Mouse (Mus musculus) layer of hippocampus, adult 18-20 months (tissue): ENCODE measurements around the gene Hoxd11. TPM values are rescaled to one million over a fixed set of nuclear protein-coding genes. Genes with fewer than 3 reads are reported as not detected.

Source experiments
- DNase-seq, 2 experiments: peaks; one replicate each; pipeline ENCODE4 v3.0.0; 2022; ENCODE audit warnings: low spot score in 2 of 2
- total RNA-seq, 2 experiments: library from RNA; stranded (reverse); gene quantifications; 2 replicates each; pipeline ENCODE4 v1.2.3; 2021

Hoxd11 gene
- total RNA-seq, 2 experiments from 2014 or later, result not detected

DNA sequence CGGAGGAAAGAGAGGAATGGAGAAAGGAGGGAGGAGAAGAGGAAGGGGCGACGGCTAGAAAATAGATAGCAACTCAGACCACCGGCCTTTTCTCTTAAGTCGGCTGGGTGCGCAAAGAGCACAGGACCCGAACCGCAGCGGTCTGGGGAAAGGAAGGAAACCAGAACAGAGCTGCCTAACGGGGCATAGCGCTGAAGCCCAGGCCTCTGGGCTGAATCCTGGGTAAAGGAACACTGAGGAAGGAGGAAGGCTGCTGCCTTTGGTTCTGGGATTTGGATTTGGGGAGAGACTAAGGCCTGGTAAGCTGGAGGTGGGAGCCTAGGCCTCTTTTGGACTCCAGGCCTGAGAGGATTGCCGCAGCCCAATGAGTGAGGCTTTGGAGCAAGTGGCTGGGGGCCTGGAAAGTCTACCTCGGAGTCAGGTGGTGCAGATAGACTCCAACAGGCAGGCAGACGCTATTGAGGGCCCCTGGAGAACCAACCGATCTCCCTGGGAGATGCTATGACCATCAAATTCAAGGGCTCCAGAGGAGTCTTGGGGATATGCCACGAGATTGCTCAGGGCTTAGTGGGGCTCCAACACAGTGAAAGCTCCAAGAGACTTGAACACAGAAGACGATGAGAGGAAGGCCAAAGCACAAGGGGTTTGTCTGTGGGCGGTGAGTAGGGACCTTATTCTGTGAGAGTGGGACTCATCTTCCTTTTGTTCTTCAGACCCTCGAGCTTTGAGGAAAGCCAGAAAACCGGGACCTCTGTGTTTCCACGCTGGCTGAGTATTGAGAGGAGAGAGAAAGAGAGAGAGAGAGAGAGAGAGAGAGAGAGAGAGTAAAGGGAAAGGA lies 1.4 kb downstream of the Hoxd11 start:
- DNase-seq, result no peak

DNA sequence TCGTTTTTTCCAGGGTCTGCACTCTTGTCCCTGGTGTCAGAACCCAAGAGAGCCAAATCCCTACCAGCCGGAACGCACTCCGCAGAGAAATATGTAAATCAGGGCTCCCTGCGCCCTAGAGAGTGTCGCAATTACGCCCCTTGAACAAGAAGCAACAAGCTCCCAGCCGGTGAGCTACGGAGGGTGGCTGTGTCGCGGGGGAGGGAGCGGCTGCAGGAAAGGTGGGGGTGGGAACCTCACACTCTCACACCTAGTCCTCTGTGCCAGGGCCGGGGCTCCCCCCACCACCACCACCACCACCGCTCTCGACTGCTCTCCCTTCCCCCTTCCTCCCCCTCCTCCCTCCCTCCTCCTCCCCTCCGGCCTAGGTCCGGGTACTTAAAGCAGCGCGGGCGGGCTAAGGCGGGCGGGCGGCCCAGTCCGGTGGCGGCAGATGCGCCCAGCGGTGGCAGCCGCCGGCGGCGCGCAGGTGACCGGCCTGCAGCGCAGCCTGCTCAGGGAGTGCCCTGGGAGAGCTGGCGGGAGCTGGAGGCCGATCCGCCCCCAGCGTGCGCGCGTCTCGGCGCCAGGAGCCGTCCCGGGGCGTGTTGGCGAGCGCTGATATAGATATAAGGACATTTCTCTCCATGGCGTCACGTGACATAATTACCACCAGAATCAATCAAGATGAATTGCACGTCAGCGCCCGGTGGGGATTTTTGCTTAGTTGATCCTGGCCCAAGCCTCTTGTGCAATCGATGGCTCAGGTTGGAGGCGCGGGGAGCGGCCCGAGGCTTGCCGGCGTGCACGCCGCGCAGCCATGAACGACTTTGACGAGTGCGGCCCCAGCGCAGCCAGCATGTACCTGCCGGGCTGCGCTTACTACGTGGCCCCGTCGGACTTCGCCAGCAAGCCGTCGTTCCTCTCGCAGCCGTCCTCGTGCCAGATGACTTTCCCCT lies 2.5 kb downstream of the Hoxd11 start:
- DNase-seq, result no peak

DNA sequence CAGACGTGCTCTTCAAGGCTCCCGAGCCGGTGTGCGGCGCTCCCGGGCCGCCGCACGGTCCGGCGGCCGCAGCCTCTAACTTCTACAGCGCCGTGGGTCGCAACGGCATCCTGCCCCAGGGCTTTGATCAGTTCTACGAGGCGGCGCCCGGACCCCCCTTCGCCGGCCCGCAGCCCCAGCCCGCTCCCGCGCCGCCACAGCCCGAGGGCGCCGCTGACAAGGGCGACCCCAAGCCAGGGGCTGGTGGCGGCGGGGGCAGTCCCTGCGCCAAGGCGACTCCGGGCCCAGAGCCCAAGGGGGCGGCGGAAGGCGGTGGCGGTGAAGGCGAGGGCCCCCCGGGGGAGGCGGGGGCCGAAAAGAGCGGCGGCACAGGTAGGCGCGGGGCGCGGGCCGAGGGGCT lies 3.4 kb downstream of the Hoxd11 start:
- no peak for DNase-seq

DNA sequence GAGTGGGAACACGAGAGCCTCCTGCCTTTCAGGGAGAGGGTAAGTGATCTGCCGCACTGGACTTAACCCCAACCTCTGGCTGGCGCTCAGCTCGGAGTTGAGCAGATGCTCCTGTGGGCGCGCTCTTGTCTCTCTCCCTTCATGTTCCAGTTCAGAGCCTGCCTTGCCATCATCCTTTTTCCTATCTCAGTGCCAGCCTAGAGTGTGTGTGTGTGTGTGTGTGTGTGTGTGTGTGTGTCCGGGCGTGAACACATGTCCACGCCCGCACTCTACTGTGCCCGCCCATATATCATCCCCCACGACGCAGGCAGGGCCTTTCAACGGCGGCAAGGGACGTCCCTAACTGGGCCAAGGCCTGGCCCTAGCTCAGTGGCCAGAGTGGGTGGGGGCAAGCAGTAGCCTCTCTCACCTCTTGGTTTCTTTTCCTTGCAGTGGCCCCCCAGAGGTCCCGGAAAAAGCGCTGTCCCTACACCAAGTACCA lies 4.2 kb downstream of the Hoxd11 start:
- DNase-seq, result no peak

DNA sequence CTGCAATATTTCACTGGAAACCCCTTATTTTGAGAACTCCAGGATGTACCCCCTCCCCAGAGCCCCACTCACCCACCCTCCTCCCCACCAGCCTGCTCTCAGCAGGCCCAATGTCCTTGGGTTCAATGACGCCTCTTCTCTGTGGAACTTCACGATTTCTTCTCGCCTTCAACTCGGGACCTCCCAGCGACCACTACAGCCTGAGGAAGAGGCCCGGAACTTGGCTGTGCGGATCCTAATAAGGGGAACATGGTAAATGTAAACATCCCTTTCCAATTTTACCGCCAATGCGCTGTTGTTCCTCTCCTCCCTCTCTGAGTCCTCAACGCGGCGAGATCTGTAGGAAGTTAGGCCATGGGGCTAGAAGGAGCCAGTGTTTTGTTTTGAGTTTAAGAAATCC lies 4.7 kb downstream of the Hoxd11 start:
- DNase-seq, result no peak

DNA sequence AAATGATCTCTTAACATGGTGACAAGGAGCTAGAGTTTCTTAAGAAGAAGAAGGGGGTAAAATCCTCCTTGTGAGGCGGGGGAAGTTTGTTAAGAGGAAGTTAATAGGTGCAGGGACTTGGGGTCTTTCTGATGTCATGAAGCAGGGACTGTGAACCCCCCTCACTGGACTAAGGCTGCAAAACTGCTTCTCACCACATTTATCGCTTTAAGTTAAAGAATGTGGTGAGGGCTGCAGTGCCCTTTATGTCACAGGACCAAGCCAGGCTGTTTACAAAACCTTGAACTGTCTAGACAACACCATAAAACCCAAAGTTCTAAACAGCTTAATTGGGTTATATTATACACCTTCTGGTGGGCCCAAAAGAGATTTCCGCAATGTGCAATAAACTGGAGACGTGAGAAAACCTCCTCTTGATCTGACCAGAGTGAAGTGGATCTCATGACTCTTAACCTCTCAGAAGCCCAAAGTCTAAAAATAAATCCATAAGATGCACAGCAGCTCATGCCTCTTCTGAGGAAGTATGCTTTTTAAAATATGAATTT lies 5.8 kb downstream of the Hoxd11 start:
- no peak for DNase-seq

DNA sequence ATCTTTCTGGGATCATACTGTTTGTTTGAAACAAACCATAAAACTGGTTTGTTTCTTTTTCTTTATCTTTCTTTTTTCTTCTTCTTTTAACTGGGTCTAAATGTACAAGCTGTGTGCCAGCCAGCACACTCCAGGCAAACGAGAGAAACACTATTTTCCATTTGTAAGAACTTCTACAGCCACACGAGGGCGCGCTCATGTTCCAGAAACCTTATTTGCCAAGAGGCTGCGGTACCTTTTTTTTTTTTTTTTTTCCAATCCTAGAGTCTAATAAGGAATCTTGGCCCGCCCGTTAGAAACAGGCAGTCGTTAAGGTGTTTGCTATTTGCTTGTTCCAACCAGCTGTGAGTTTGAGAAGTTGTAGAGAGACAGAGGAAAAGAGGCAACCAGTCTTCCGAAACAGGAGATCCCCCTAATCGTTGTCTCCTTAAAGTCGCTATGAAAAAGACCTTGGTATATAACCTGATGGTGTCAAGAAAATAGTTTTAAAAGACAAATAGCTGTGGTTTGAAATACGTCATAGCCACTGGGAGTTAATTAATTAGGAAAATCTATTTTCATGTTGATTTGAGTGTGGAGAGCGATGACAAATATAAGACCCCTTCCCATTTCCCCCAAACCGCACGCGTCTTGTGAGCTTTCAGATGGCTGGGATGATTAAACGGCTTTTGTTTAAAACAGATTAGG lies 7.1 kb downstream of the Hoxd11 start:
- DNase-seq, result peak in 1 of 2 experiments; percentile 73

DNA sequence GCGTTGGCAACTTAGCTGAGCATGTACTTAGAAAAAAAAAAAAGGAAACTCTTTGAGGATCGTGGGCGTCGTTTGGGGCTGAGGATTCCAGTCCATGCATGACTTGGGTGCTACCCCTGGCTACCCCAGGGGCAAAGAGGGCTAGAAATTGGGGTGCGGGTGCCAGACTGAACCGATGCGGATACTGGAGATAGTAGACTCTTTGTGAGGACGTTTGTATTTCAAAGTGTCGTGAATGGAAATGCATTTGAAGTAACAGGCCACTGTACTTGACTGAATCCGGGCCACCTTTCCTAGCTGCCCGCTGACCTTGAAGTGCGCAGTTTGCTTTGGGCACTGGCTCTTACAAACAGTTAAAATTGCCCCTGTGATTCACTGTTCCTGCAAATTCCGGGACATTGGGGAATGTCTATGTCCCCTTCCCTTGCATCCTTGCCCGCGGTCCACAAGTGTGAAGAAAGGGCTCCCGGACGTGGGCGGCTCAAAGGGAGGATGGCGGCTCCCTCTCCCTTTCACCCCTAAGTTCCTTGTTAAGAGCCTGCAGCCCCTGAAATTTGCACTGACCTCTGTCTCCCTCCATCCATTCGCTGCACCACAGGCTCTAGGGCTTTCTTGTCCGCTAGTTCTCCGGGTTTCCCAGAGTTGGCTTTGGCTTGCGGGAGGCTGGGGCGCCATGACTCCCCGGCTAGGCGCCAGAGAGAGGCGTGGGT lies 7.8 kb downstream of the Hoxd11 start:
- no peak for DNase-seq

DNA sequence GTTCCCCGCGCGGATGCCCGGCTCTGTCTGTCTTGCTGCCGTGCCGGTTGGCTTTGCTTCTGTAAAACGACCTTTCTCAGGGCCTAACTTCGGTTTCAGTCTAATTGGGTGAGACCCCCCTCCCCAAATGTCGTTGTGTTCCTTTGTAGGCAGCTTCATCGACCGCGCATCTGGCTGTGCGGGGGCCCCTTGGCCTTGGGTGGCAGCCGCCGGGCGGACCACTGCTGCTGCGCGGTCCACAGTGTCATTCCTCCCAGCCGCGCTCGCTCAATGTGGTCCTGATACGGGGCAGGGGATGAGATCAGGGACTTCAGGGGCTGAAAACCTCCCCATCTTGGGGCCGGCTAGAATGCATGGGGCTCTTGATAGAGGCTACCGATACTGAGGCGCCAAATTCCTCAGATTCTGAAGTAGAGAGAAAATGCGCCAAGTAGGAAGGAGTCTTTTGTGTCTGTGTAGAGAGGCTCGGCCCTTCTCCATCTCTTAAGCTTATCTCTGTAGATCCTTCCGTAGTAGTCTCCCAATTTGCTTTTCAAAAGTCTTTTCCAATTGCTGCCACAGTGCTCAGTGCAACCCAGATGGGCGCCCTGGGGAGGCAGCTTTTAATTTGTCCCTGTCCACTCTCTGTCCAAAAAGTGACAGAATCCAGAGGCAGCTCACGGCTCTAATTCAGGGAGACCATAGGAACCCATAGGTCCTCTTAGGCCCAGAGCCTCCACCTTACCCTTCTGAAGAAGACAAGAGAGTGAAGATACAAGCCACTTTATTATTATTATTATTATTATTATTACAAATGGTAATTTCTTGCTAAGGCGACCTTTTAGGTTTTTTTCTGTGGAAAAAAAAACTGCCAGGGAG lies 8.6 kb downstream of the Hoxd11 start:
- no peak for DNase-seq

DNA sequence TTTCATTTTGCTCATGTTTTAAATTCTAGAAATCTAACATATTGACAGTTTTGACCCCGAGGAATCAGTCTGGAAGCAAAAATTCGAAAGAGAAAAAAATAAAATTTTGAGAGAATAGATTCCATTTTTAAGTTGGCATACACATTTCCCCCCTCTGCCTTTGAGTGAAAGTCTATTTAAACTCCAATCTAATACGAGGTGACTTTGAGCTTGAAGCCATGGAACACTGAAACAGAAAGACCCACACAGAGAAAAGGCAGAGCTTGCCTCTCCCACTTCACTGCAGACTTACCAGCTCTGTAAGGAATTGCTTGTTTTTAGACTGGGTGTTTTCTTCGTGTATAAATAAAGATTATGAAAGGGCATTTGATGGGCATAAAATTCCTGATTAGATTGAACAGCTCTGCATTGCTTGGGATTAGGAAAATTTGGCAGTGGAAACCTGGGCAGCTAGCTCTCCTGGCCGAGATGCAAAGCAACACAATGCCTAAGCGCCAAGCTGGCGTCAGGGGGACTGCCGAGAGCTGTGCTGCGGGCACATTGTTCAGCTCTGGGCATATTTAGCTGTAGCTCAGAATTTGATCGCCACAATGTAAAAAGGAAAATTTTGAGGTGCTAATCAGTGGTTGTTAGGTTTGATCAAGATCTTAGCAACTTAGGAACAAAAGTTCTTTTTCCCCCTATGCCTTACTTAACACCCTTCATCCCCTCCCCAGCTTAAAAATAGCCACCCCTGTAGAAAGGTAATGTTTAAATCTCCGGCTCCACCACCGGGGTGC lies 9.6 kb downstream of the Hoxd11 start:
- no peak for DNase-seq

DNA sequence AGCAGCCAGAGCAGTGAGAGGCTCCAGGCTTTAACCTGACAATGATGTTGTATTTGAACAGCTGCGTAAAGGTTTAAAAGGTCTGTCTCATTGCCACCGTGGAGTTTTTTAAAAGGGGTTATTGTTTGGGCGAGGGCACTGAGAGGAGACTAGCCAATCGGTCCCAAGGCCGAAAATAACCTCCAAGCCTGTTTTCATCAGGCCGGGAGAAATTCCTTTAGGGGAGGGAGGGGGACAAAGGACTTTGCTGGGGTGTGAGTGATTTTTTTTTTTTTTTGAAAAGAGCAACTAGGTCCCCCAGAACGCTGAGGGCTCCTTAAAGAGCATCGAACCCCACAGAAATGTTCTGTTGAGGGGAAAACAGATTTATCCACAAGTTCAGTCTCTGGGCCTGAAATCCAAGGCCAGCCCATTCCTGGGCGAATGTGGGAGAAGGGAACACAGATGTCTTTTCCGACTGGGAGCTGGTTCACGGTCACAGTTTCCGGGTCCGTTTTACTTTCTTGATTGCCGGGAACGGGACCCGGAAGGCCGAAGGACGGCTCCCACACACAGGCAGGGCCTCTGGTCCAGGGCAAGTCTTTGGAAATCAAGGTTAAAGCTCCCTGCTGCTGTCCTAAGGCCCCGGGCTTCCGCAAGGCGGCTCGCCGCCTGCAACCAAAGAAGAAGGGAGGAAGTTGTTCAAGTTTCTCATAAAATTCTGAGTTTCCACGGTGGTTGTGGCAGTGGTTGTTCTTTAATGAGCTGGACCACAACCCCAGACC lies 10.4 kb downstream of the Hoxd11 start:
- DNase-seq, result no peak

DNA sequence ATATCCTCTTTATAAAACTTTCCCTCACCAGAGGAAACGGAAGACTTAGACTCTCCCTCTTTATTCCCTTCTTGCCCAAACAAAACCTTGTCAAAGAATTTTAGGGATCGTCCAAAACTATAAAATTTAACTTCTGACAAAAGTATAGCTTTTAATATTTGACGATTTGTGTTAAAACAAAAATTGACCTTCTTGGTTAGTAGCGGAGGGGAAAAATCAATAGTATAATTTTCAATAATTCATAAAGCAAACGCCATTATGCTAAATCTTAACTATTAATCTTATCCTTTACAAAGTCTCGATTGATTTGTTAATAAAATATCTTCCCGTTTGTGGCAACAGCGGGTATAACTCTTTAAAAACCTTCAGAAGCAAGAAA lies 11.0 kb downstream of the Hoxd11 start:
- DNase-seq, result no peak

DNA sequence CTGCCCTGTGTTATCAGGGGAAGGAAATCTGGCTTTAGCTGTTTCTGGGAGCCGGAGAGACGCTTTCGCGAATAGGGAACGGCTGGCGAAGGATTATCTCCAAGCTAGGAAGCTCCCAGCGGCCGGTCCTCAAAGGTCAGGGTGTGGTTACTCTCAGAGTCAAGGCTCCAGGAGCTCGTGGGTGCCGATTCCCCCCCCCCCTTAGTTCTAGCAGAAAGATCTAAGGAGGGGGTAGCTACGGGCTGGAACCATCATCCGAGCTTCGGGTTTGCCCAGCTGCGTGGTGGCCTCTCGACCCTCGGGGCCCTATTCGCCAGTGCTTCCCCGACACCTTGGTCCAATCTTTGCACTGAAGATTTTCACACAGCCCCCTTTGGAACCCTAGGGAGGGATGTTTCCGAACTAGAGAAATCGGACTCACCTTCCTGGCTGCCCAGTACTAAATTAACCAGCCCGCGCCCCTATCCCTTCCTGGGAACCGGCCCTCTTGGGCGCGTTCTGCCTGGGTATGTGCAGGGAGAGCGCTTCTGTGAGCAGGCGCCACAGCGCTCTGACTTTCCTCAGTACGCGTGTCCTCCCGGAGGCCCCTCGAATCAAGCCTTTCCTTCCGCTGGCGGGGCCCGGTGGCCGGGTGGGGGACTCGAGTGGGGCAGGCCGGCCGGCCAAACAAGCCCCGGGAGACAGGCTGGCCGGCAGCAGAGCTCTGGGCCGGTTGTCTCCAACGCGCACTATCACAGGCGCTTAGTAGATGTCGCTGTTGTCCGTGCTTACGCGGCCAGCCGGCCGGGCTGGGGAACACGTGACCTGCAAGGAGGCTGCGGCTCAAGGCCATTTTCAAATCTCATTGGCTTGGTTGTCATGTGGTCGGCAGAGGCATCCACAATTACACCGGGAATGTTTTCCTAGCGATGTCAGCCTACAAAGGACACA lies 11.9 kb downstream of the Hoxd11 start, which contains the start of gene Hoxd10:
Hoxd10 (plus strand) TSS at position 903 of the 930 bp plus-strand sequence.
- DNase-seq, result no peak

DNA sequence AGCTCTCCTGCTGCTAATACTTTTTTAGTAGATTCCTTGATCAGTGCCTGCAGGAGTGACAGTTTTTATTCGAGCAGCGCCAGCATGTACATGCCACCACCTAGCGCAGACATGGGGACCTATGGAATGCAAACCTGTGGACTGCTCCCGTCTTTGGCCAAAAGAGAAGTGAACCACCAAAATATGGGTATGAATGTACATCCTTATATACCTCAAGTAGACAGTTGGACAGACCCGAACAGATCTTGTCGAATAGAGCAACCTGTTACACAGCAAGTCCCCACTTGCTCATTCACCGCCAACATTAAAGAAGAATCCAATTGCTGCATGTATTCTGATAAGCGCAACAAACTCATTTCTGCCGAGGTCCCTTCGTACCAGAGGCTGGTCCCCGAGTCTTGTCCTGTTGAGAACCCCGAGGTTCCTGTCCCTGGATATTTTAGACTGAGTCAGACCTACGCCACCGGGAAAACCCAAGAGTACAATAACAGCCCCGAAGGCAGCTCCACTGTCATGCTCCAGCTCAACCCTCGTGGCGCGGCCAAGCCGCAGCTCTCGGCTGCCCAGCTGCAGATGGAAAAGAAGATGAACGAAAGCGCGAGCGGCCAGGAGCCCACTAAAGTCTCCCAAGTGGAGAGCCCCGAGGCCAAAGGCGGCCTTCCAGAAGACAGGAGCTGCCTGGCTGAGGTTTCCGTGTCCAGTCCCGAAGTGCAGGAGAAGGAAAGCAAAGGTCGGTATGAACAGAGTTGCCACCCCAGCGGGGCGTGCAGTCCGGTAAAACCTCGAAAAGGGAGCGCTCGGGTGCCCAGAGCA lies 12.8 kb downstream of the Hoxd11 start:
- DNase-seq, result no peak

DNA sequence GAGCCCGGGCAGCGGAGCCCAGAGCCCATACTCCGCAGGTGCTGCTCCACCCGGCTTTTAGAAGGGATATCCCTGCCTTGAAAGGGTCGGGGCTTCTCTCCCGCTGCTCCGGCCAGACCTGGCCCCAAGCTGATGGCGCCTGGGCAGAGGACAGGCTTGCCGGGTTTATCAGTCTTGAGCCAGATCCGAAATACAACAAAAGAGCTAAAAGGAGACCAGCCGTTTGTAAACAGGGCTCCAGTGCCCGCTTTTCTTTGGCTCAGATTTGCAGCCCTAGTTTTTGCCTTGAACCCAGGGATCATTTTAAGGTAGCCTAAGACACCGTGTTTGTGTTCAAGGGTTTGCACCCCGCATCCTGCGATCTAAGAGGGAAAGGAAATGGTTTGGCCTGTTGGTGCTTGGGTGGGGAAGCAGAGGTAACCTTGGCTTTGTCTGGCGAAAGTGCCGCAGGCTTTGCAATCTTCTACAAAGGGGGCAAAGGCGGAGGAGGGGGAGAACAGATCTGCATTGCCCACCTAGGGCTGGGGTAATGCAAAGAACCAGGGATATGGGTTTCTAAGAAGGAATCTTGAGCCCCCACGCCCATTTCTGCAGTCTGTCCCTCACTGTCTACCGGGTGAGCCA lies 13.6 kb downstream of the Hoxd11 start:
- no peak for DNase-seq

DNA sequence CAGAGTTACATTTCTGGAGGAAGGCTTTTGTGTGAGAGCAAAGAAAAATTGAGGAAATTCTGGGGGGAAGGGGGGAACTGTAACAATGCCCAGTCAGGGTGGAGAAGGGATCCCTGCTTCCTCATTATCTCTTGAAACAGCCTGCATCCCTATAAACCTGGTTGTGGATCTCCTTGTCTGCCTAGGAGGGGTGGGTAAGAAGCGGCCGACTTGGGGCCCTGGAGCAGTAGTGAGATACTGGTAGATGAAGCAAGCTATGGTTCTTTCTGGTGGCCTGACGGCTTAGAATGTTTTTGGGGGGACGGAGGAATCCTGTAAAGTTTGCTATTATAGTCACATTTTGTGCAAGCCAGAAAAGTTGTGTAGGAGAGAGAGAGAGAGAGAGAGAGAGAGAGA lies 14.1 kb downstream of the Hoxd11 start:
- DNase-seq, result no peak
